Mouse (Mus musculus) regulatory T cell (primary cell): ENCODE measurements around the gene Blm.

Experiments
- in situ Hi-C: fragments of 300-600 bp; cut with MboI, MseI; formaldehyde crosslinking; loops from one replicate; pipeline ENCODE4 v1.15.1; 2025; ENCODE audit warnings: high pct_unique_total_duplicates

Gene Blm

GRCm38 (mm10) chr7:80467334-80467733 is 67.6 kb downstream of the Blm start:
- in situ Hi-C loops, result no loop called here

DNA sequence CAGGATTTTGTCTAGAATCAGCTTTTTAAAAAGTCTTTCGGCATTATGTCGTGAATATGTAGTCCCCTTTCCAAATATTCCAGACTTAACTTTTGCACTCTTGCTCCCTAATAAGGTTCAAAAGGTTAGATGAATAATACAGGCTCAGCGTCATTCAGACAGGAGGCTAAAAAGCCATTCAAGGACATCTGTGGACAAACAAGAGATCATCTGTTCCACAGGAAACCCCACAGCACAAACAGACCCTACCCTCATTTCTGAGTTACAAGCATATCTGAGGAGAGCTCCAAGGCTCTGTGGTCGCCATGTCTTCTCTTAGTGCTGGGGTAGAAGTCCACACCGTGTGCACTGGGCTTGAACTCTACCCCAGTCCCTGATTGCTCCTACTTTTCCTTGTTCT is 70.1 kb downstream of the Blm start:
- in situ Hi-C loops, result no loop called here

- in situ Hi-C loops, result no loop called here
Observed at GRCm38 (mm10) chr7:80461891-80462290, 73.0 kb downstream of the Blm start.

DNA sequence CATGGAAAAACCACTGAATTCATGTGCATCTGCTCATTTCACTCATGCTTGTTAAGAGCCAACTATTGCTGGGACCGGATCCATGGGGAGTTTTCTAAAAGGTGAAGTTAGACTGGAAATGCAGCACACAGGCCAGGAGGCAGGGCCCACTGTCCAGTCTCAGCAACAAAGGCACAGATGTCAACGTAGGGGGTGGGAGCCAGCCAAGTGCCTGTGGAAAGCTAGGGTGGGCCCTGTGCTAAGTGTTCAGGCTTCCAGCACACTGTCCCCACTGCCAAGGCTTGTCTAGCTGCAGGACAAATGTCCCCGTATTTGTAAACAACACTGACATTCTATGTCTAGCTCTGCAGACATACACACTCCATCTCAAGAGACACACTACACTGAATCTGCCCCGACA is 74.0 kb downstream of the Blm start:
- in situ Hi-C loops, result no loop called here

DNA sequence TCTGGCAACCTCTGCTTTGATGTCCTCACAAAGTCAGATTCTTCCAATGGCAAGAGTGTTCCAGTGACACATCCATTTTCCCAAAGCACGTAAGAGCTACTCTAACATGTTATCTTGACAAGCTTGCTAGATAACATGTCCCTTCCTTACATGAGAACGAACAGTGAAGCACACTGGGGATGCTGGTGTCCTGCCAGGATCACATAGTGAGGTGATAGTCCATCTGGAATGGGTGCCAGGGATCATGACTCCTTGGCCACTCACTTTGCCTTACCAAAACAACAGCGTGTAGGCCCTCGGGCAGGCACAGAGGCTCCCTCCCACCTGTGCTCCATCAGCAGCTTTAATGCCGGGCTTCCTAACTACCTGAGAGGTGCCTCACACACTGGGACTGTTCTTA is 74.7 kb downstream of the Blm start:
- in situ Hi-C loops, result no loop called here

GRCm38 (mm10) chr7:80457831-80458343 is 77.0 kb downstream of the Blm start:
- in situ Hi-C loops, result no loop called here

GRCm38 (mm10) chr7:80457241-80457640 is 77.7 kb downstream of the Blm start:
- in situ Hi-C loops, result no loop called here

DNA sequence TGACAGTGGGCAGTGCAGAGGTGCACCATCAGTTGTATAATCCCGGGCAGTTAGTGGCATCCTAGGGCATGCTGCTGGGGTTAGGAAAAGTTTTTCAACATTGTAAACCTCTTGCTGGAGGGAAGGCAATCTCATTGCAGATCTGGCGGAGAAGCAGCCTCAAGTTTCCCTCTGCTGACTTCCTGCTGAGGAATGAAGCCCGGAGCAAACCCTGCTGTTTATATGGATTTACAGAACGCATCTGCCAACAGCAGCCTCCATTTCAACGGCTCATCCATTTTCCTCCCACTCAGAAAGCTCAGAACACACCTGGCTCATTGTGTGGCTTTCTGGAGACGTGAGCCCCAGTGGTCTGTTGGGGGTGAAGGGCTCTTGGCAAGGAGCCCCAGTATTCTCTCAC is 78.6 kb downstream of the Blm start:
- in situ Hi-C loops, result no loop called here

- in situ Hi-C loops, result no loop called here
Observed at GRCm38 (mm10) chr7:80455505-80456160, 79.3 kb downstream of the Blm start.

DNA sequence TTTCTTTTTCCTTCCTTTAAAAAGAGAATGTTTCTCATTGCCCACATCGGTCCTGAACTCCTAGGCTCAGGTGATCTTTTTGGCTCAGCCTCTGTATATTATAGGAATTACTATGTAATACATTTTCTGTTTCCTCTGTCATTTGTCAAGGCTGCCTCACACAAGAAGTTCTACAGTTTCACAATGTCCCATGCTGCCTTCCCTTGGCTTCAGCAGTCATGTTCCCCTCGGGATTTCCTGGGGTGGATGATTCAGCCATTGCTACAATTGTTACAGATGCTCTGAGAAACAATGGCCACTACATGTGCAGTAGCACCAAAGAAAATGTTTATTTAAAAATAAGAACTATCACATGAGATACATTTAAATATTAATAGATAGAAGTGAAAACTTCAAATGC is 80.1 kb downstream of the Blm start:
- in situ Hi-C loops, result no loop called here

DNA sequence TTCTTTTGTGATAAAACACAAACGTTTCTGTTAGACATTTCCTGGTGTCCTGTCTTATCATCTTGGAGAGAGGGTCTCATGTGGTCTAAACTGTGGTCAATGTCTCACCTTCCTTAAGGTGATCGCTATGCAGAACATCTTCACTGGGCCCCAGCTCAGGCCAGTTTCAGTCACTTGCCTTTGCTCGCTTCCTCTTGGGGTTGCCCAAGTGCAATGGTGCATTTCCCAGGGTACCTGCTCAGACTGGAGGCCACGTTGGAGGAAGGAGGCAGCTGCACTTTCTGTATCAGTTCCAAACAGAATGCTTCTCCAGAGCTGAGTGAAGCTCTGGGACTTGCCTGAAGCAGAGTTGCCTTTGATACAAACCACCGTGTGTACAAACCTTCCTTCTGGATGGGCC is 80.9 kb downstream of the Blm start:
- in situ Hi-C loops, result no loop called here

- in situ Hi-C loops, result no loop called here
Observed at GRCm38 (mm10) chr7:80453121-80453520, 81.8 kb downstream of the Blm start.

- in situ Hi-C loops, result no loop called here
Observed at GRCm38 (mm10) chr7:80452241-80452640, 82.7 kb downstream of the Blm start.

GRCm38 (mm10) chr7:80451550-80452232 is 83.2 kb downstream of the Blm start:
- in situ Hi-C loops, result no loop called here

GRCm38 (mm10) chr7:80450354-80450753 is 84.6 kb downstream of the Blm start:
- in situ Hi-C loops, result no loop called here

DNA sequence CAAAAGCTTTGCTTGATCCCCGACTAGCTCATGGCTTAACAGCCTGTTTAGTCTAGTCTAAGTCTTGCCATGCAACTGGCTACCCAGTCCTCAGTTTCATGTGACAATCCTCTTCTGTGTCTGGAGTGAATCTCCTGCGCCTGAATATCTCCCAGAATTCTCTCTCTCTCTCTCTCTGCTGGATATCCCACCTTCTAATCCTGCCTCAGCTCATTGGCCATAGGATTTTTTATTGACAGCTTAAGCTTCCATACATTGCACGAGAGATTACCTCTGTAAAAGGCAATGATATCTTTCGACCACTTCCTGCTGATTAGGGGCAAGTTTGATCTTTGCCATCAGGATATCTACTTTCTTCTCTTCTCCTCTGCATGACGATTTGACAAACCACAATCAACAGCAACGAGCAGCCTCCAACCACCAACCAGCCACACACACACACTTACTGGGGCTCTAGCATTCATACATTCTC is 85.3 kb downstream of the Blm start:
- in situ Hi-C loops, result no loop called here

- in situ Hi-C loops, result no loop called here
Observed at GRCm38 (mm10) chr7:80447336-80447735, 87.6 kb downstream of the Blm start.

GRCm38 (mm10) chr7:80446221-80446878 is 88.6 kb downstream of the Blm start:
- in situ Hi-C loops, result no loop called here

GRCm38 (mm10) chr7:80445492-80445891 is 89.4 kb downstream of the Blm start:
- in situ Hi-C loops, result no loop called here

GRCm38 (mm10) chr7:80444401-80445249 is 90.3 kb downstream of the Blm start:
- in situ Hi-C loops, result no loop called here

DNA sequence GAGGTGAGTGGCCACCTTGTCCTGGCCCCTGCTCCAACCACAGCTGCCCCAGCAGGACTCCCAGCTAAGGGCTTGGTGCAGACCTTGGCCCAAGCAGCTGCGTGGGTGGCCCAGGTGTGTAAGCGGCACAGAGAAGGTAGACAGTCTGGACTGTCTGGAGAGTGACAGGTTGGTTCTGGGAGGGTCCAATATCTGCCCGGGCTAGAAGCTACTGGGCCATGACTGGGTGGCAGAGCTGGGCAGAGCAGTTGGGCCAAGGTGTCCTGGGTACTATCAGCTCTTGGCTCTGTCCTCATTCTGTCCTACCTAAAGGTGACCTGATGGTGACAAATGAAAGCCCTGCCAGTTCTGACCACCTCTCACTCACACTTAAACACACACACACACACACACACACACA is 91.8 kb downstream of the Blm start:
- in situ Hi-C loops, result no loop called here
